ENCODE assay signal across 8 mouse cellular contexts in genomic region chrX:11690446-11690845, GRCm38 (mm10).
DNase-seq lines count a peak whose midpoint lies in the region; ATAC-seq and TF ChIP-seq lines count a peak whose summit lies in the region.
"Had no signal": no experiment of that assay in that cellular context is flagged by ENCODE, and none has a peak within 500 bp of the region (broad histone marks: within the 10 kb centered on the region; RNA-seq: fewer than 3 reads in every experiment).

No protein-coding gene starts in this region.

- H3K4me2 ChIP-seq in hindbrain, embryonic 13.5 days: no peak overlapping the region
- no peak overlapping the region for H3K4me2 ChIP-seq in midbrain, embryonic 13.5 days (replicated peaks)
- H3K4me2 ChIP-seq in midbrain, embryonic 15.5 days: no peak overlapping the region
- peak overlapping the region; percentile 33; the same call in 1 of the 2 replicates for H3K4me2 ChIP-seq in intestine, embryonic 14.5 days (ENCODE audit: low read length)
- H3K4me2 ChIP-seq in stomach, postnatal 0 days (replicated peaks; ENCODE audit: low read depth): peak overlapping the region; percentile 17; the same call in 1 of the 2 replicates

- no peak for ATAC-seq in hindbrain, embryonic 13.5 days (ENCODE audit: low FRiP score)
- peak; percentile 52; the same call in 1 of the 2 replicates for ATAC-seq in midbrain, embryonic 13.5 days
- no peak for ATAC-seq in midbrain, embryonic 15.5 days (replicated peaks)
- no peak for ATAC-seq in intestine, embryonic 14.5 days (replicated peaks; ENCODE audit: low FRiP score, low TSS enrichment, low read depth)
- no peak for ATAC-seq in stomach, postnatal 0 days (ENCODE audit: low FRiP score, low TSS enrichment)

- no peak for TF ChIP-seq EP300 in stomach, postnatal 0 days (optimal IDR thresholded peaks at IDR 0.05)

- no peak for DNase-seq in hindbrain, embryonic 10.5 days (ENCODE audit: low spot score)
- DNase-seq in intestine, embryonic 14.5 days (ENCODE audit: low spot score): no peak
- no peak for DNase-seq in stomach, postnatal 0 days (ENCODE audit: low spot score)
- no peak for DNase-seq in ovary, postnatal 14 days (ENCODE audit: low spot score)
- DNase-seq: cerebellum, adult 8-10 months had no signal

- no peak overlapping the region for H3K9ac ChIP-seq in hindbrain, embryonic 13.5 days
- no peak overlapping the region for H3K9ac ChIP-seq in midbrain, embryonic 13.5 days (replicated peaks)
- H3K9ac ChIP-seq in midbrain, embryonic 15.5 days: no peak overlapping the region
- no peak overlapping the region for H3K9ac ChIP-seq in intestine, embryonic 14.5 days (ENCODE audit: low read length)
- no peak overlapping the region for H3K9ac ChIP-seq in stomach, postnatal 0 days (ENCODE audit: low read length)

- no peaks in the 10 kb centered on the region for H3K9me3 ChIP-seq in hindbrain, embryonic 13.5 days
- no peaks in the 10 kb centered on the region for H3K9me3 ChIP-seq in hindbrain, embryonic 10.5 days
- no peaks in the 10 kb centered on the region for H3K9me3 ChIP-seq in midbrain, embryonic 13.5 days
- H3K9me3 ChIP-seq in midbrain, embryonic 15.5 days: no peaks in the 10 kb centered on the region
- no peaks in the 10 kb centered on the region for H3K9me3 ChIP-seq in intestine, embryonic 14.5 days (ENCODE audit: control insufficient read depth, low read length)
- no peaks in the 10 kb centered on the region for H3K9me3 ChIP-seq in stomach, postnatal 0 days (ENCODE audit: control insufficient read depth, low read length)

- 0 out of 2 replicates have a peak, but pooled peaks cover 6% of the 10 kb centered on the region for H3K27me3 ChIP-seq in hindbrain, embryonic 13.5 days
- H3K27me3 ChIP-seq in hindbrain, embryonic 10.5 days (ENCODE audit: insufficient read depth, poor library complexity, severe bottlenecking): peaks cover 65% of the 10 kb centered on the region
- 0 out of 2 replicates have a peak, but pooled peaks cover 5% of the 10 kb centered on the region for H3K27me3 ChIP-seq in midbrain, embryonic 13.5 days
- H3K27me3 ChIP-seq in midbrain, embryonic 15.5 days (replicated peaks): no peaks in the 10 kb centered on the region
- H3K27me3 ChIP-seq in intestine, embryonic 14.5 days (replicated peaks; ENCODE audit: control insufficient read depth, insufficient read depth, low read length): 0 out of 2 replicates have a peak, but pooled peaks cover 4% of the 10 kb centered on the region
- H3K27me3 ChIP-seq in stomach, postnatal 0 days (ENCODE audit: control insufficient read depth, insufficient read depth, low read length): no peaks in the 10 kb centered on the region

- no peaks in the 10 kb centered on the region for H3K36me3 ChIP-seq in hindbrain, embryonic 13.5 days
- no peaks in the 10 kb centered on the region for H3K36me3 ChIP-seq in hindbrain, embryonic 10.5 days
- no peaks in the 10 kb centered on the region for H3K36me3 ChIP-seq in midbrain, embryonic 13.5 days
- H3K36me3 ChIP-seq in midbrain, embryonic 15.5 days (replicated peaks): no peaks in the 10 kb centered on the region
- no peaks in the 10 kb centered on the region for H3K36me3 ChIP-seq in intestine, embryonic 14.5 days (ENCODE audit: control insufficient read depth, insufficient read depth, low read length)
- no peaks in the 10 kb centered on the region for H3K36me3 ChIP-seq in stomach, postnatal 0 days (ENCODE audit: control insufficient read depth, insufficient read depth, low read length)

- 0 out of 2 replicates have a peak overlapping the region, but pooled peaks have one; percentile 35 for H3K27ac ChIP-seq in hindbrain, embryonic 13.5 days
- no peak overlapping the region for H3K27ac ChIP-seq in hindbrain, embryonic 10.5 days
- no peak overlapping the region; the same call in 1 of the 2 replicates for H3K27ac ChIP-seq in midbrain, embryonic 13.5 days
- H3K27ac ChIP-seq in midbrain, embryonic 15.5 days: no peak overlapping the region
- peak overlapping the region; percentile 38; the same call in 1 of the 2 replicates for H3K27ac ChIP-seq in intestine, embryonic 14.5 days (ENCODE audit: low read depth)
- H3K27ac ChIP-seq in stomach, postnatal 0 days (replicated peaks): no peak overlapping the region

- TF ChIP-seq CTCF in stomach, postnatal 0 days (IDR thresholded peaks at IDR 0.05; ENCODE audit: low read depth): no peak

- peaks cover 15% of the 10 kb centered on the region for H3K4me1 ChIP-seq in hindbrain, embryonic 13.5 days (replicated peaks)
- no peaks in the 10 kb centered on the region for H3K4me1 ChIP-seq in hindbrain, embryonic 10.5 days (replicated peaks)
- H3K4me1 ChIP-seq in midbrain, embryonic 13.5 days (replicated peaks): peaks cover 17% of the 10 kb centered on the region
- 0 out of 2 replicates have a peak, but pooled peaks cover 7% of the 10 kb centered on the region for H3K4me1 ChIP-seq in midbrain, embryonic 15.5 days
- no peaks in the 10 kb centered on the region for H3K4me1 ChIP-seq in intestine, embryonic 14.5 days (replicated peaks; ENCODE audit: control insufficient read depth, insufficient read depth, low read length)
- H3K4me1 ChIP-seq in stomach, postnatal 0 days (replicated peaks; ENCODE audit: control insufficient read depth, insufficient read depth): no peaks in the 10 kb centered on the region

- H3K4me3 ChIP-seq in hindbrain, embryonic 13.5 days: no peak overlapping the region
- H3K4me3 ChIP-seq in hindbrain, embryonic 10.5 days: no peak overlapping the region
- H3K4me3 ChIP-seq in midbrain, embryonic 13.5 days (replicated peaks): no peak overlapping the region
- no peak overlapping the region for H3K4me3 ChIP-seq in midbrain, embryonic 15.5 days
- H3K4me3 ChIP-seq in intestine, embryonic 14.5 days (ENCODE audit: low read depth, low read length): no peak overlapping the region
- no peak overlapping the region for H3K4me3 ChIP-seq in stomach, postnatal 0 days (ENCODE audit: low read depth, low read length)

- WGBS in hindbrain, embryonic 13.5 days: 56% methylated on average over 5 of the region's 5 CpGs
- 75% methylated on average over 5 of the region's 5 CpGs for WGBS in hindbrain, embryonic 10.5 days
- 56% methylated on average over 5 of the region's 5 CpGs for WGBS in midbrain, embryonic 13.5 days
- 48% methylated on average over 5 of the region's 5 CpGs for WGBS in midbrain, embryonic 15.5 days
- 41% methylated on average over 5 of the region's 5 CpGs for WGBS in intestine, embryonic 14.5 days
- WGBS in stomach, postnatal 0 days: 28% methylated on average over 5 of the region's 5 CpGs

Comparison
In these comparisons a context has a peak if more than half of its experiments do, and no peak if none do; other contexts are left out.
1. H3K27ac ChIP-seq: peak in hindbrain, embryonic 13.5 days (single experiment) and intestine, embryonic 14.5 days (single experiment); none in hindbrain, embryonic 10.5 days (single experiment), midbrain, embryonic 13.5 days (single experiment), midbrain, embryonic 15.5 days (single experiment) and stomach, postnatal 0 days (single experiment).
2. H3K4me2 ChIP-seq: peak in intestine, embryonic 14.5 days (single experiment) and stomach, postnatal 0 days (single experiment); none in hindbrain, embryonic 13.5 days (single experiment), midbrain, embryonic 13.5 days (single experiment) and midbrain, embryonic 15.5 days (single experiment).